Mouse (Mus musculus): ENCODE results near the gene Osbpl10. TPM values are rescaled to one million over a fixed set of nuclear protein-coding genes. Genes with fewer than 3 reads are reported as not detected.
"Not testable (repeated sequence)": the region's sequence is repeated elsewhere in the genome, so short reads cannot be mapped to it uniquely, and the experiment has no call there.

The Osbpl10 gene
- polyA plus RNA-seq, 1 experiment from 2014 or later: 9.9 TPM

GRCm38 (mm10) chr9:114999771-115000146, 21.4 kb downstream of the Osbpl10 start:
- in situ Hi-C loops (cut with MboI; ENCODE audit: low pct_unique_long_range_greater_than_20kb): no loop called here
- ChIA-PET CTCF (no interaction called here), POLR2A (no interaction called here)
- no peak for TF ChIP-seq CTCF (IDR thresholded peaks at IDR 0.05)
- H3K27me3 ChIP-seq: no peaks in the 10 kb centered on the region
- ATAC-seq (no peak), DNase-seq (ENCODE audit: low read depth, low spot score) (no peak)

GRCm38 (mm10) chr9:115005446-115005845, 27.1 kb downstream of the Osbpl10 start:
- no peak for TF ChIP-seq CTCF (IDR thresholded peaks at IDR 0.05)
- DNase-seq (ENCODE audit: low read depth, low spot score): no peak
- ChIA-PET CTCF (no interaction called here), POLR2A (no interaction called here)
- in situ Hi-C loops (cut with MboI; ENCODE audit: low pct_unique_long_range_greater_than_20kb): no loop called here
- no peak for ATAC-seq
- no peaks in the 10 kb centered on the region for H3K27me3 ChIP-seq

- ChIA-PET POLR2A (no interaction called here), CTCF (no interaction called here)
- in situ Hi-C loops (cut with MboI; ENCODE audit: low pct_unique_long_range_greater_than_20kb): no loop called here
- no peak for TF ChIP-seq CTCF (IDR thresholded peaks at IDR 0.05)
- ATAC-seq (no peak), DNase-seq (ENCODE audit: low read depth, low spot score) (no peak)
- no peaks in the 10 kb centered on the region for H3K27me3 ChIP-seq
Observed at GRCm38 (mm10) chr9:115007776-115008175, 29.4 kb downstream of the Osbpl10 start.

- TF ChIP-seq CTCF (IDR thresholded peaks at IDR 0.05): no peak
- ChIA-PET POLR2A (no interaction called here), CTCF (no interaction called here)
- no peaks in the 10 kb centered on the region for H3K27me3 ChIP-seq
- ATAC-seq: no peak
- in situ Hi-C loops (cut with MboI; ENCODE audit: low pct_unique_long_range_greater_than_20kb): no loop called here
- no peak for DNase-seq (ENCODE audit: low read depth, low spot score)
Observed at GRCm38 (mm10) chr9:115008194-115008593, 29.8 kb downstream of the Osbpl10 start.

- H3K27me3 ChIP-seq: no peaks in the 10 kb centered on the region
- CTCF ChIA-PET: no interaction called here
- no peak for TF ChIP-seq CTCF (IDR thresholded peaks at IDR 0.05)
- POLR2A ChIA-PET: interaction anchor here (1.0 kb wide), 1 partner anchor 17 kb away, joined by 4 read pairs; no protein-coding TSS in a partner anchor
- in situ Hi-C loops (cut with MboI; ENCODE audit: low pct_unique_long_range_greater_than_20kb): no loop called here
- no peak for ATAC-seq
- no peak for DNase-seq (ENCODE audit: low read depth, low spot score)
Observed at GRCm38 (mm10) chr9:115012367-115012766, 34.0 kb downstream of the Osbpl10 start.

- H3K27me3 ChIP-seq: no peaks in the 10 kb centered on the region
- CTCF ChIA-PET: no interaction called here
- POLR2A ChIA-PET: no interaction called here
- TF ChIP-seq CTCF (IDR thresholded peaks at IDR 0.05): no peak
- in situ Hi-C loops (cut with MboI; ENCODE audit: low pct_unique_long_range_greater_than_20kb): no loop called here
- DNase-seq (ENCODE audit: low read depth, low spot score) (no peak), ATAC-seq (no peak)
Observed at GRCm38 (mm10) chr9:115020141-115020540, 41.8 kb downstream of the Osbpl10 start.

GRCm38 (mm10) chr9:115021419-115021818, 43.0 kb downstream of the Osbpl10 start:
- DNase-seq (ENCODE audit: low read depth, low spot score) (no peak), ATAC-seq (no peak)
- ChIA-PET CTCF (no interaction called here), POLR2A (interaction anchor here (0.8 kb wide), 1 partner anchor 73 kb away, joined by 3 read pairs; no protein-coding TSS in a partner anchor)
- H3K27me3 ChIP-seq: no peaks in the 10 kb centered on the region
- in situ Hi-C loops (cut with MboI; ENCODE audit: low pct_unique_long_range_greater_than_20kb): no loop called here
- TF ChIP-seq CTCF (IDR thresholded peaks at IDR 0.05): no peak

- in situ Hi-C loops (cut with MboI; ENCODE audit: low pct_unique_long_range_greater_than_20kb): no loop called here
- no peak for TF ChIP-seq CTCF (IDR thresholded peaks at IDR 0.05)
- DNase-seq (ENCODE audit: low read depth, low spot score) (no peak), ATAC-seq (no peak)
- ChIA-PET CTCF (no interaction called here), POLR2A (no interaction called here)
- no peaks in the 10 kb centered on the region for H3K27me3 ChIP-seq
Observed at GRCm38 (mm10) chr9:115023137-115023536, 44.8 kb downstream of the Osbpl10 start.

- no peaks in the 10 kb centered on the region for H3K27me3 ChIP-seq
- ChIA-PET POLR2A (no interaction called here), CTCF (no interaction called here)
- DNase-seq (ENCODE audit: low read depth, low spot score) (no peak), ATAC-seq (no peak)
- in situ Hi-C loops (cut with MboI; ENCODE audit: low pct_unique_long_range_greater_than_20kb): no loop called here
- no peak for TF ChIP-seq CTCF (IDR thresholded peaks at IDR 0.05)
Observed at GRCm38 (mm10) chr9:115023708-115024383, 45.5 kb downstream of the Osbpl10 start.

GRCm38 (mm10) chr9:115029307-115029706, 50.9 kb downstream of the Osbpl10 start:
- in situ Hi-C loops (cut with MboI; ENCODE audit: low pct_unique_long_range_greater_than_20kb): no loop called here

GRCm38 (mm10) chr9:115030581-115030980, 52.2 kb downstream of the Osbpl10 start:
- TF ChIP-seq CTCF (IDR thresholded peaks at IDR 0.05): no peak
- in situ Hi-C loops (cut with MboI; ENCODE audit: low pct_unique_long_range_greater_than_20kb): no loop called here
- POLR2A ChIA-PET: no interaction called here
- no peaks in the 10 kb centered on the region for H3K27me3 ChIP-seq
- ATAC-seq: no peak
- CTCF ChIA-PET: no interaction called here
- DNase-seq (ENCODE audit: low read depth, low spot score): no peak

More at GRCm38 (mm10) chr9:115029307-115029706, 50.9 kb downstream of the Osbpl10 start:
- DNase-seq (ENCODE audit: low read depth, low spot score) (no peak), ATAC-seq (no peak)
- ChIA-PET POLR2A (interaction anchor here (1.1 kb wide), 1 partner anchor 16 kb away, joined by 4 read pairs; no protein-coding TSS in a partner anchor), CTCF (no interaction called here)
- no peaks in the 10 kb centered on the region for H3K27me3 ChIP-seq
- TF ChIP-seq CTCF (IDR thresholded peaks at IDR 0.05): no peak

GRCm38 (mm10) chr9:115031046-115031445, 52.7 kb downstream of the Osbpl10 start:
- in situ Hi-C loops (cut with MboI; ENCODE audit: low pct_unique_long_range_greater_than_20kb); ATAC-seq; POLR2A ChIA-PET; DNase-seq (ENCODE audit: low read depth, low spot score); CTCF ChIA-PET; H3K27me3 ChIP-seq: not testable (repeated sequence)
